Mouse (Mus musculus) embryo, embryonic 9.5 days (tissue): Measurements from ENCODE around the gene Cygb.
"Not testable (repeated sequence)": the region's sequence is repeated elsewhere in the genome, so short reads cannot be mapped to it uniquely, and the experiment has no call there.

ENCODE experiments used
- DNase-seq: peaks from one replicate; pipeline ENCODE4 v3.0.0-alpha.2; 2017; ENCODE audit errors: extremely low spot score

Cygb gene

DNA sequence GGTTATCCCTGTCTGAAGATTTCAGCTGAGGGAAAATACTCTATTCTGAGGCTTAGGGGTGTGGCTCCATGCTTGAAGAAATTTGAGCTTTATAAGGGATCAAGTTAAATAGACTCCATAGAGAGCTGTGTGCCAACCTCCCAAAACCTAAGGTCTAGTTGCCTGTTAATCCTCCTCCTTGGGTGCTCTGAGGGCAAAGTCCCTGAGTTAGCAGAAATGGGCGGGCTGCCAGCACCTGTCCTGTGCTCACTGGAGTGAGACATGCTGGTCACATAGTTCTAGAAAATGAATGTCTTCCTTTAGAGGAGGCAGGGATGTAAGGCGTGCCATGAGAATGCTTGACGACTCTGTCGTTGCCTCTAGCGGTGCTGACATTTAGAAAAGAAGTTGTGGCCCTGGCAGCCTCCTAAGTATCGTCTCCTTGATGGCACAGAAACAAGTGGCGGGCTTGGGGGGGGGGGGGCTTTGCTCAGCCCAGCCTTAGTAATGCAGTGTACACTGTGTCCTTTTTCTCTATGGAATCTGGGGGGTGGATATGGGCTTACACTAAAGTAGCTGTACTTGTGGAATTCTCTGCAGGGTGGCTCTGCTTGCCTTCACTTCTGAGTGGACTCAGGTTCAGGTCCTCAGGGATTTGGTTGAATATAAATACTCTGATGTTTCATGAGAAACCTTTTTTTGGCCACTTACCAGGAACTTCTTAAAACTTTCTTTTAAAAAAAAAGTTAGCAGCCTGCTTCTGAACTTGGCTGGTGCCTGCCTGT, 20.7 kb upstream of the Cygb start:
- no peak for DNase-seq

DNA sequence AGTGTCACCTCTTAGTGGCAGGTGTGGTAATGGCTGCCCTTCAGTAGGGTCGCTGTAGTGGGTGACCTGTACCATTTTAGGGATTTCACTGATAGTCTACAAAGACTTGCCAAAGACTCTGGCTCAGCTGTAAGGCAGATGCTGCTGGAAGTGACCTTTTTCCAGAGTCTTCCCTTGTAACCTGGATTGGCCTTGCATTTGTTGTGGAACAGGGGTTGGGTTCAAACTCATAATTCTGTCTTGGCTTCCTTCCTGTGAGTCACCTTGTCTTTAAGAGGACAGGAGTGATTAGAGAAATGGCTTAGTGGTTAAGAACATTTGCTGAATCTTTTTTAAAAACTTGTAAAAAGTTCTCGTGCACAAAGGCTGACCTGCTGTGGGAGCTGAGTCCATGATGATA, 19.3 kb upstream of the Cygb start:
- DNase-seq, result no peak

DNA sequence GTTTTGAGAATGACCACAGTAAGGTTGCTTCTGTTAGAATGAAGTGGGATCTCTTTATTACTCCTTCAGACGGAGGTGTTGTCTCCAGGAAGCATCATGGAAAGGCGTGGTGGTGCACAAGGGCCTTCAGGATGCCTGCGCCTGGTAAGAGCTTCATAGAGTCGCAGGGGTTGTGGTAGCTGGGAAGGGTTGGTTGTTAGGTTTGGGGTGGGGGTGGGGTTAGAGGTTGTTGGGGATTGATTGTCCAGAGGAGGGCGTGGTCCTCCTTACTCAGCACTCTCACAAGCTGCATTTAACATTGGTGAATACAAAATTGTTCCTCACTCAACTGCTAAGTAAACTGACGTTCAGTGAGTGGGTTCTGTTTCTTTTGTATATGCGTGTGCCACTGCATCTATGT, 18.5 kb upstream of the Cygb start:
- DNase-seq, result no peak

DNA sequence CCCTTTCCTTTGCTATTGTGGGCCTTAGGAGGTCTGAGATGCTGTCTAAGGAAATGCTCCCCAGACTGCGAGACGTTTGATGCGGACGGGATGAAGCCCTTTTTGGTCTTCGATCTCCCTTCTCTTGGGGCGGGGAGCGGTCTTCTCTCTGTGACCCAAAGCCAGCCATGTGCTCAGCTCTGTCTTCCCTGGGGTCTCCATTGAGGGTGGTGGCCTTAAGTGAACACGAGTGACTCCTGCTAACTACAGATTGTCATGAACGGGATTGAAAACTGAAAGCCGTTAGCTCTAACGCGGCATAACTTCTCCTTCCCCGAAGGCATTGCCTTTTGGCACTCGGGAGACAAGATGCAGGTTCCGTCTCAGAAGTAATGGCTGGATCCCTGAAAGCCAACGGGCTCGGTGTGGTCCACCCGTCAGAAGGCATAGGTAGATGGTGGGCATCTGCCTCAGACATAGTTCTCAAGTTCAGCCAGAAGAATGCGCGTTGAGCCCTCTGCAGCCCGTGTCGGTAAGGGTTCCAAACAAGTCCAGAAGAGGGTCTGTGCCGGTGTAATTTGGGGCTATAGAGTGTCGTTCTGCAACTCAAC, 17.8 kb upstream of the Cygb start:
- no peak for DNase-seq

DNA sequence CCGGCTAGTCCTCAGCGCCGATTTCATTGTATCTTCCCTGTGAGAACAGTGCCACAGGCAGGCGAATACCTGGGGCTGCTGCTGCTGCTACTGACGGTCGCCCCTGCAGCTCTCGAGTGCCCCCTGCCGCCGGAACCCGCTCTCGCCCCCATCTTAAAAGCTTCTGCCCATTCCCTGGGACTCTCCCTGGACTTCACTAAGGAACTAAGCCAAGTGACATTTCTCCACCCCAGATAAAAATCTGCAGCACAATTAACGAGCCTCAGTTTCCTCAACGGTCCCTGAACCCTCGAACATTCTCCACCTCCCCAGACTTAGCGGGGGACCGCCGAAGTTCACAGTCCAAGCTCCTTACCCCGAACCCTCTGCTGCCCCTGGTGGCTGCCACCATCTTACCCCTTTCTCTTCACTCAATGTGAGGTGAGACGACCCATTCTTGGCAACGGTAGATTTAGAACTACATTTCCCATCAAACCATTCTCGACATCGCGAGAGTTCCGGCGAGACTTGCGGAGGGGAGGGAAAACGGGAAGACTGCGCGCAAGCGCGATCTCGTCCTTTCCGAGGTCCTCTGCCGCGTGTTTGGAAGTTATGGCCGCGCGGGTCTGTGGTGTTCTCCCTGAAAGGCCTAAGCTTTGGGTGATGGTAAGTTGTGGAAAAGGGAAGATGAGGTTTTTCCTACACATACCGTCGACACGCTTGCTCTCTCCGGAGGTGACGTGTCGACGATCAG, 17.2 kb upstream of the Cygb start:
- DNase-seq, result peak; percentile 97

DNA sequence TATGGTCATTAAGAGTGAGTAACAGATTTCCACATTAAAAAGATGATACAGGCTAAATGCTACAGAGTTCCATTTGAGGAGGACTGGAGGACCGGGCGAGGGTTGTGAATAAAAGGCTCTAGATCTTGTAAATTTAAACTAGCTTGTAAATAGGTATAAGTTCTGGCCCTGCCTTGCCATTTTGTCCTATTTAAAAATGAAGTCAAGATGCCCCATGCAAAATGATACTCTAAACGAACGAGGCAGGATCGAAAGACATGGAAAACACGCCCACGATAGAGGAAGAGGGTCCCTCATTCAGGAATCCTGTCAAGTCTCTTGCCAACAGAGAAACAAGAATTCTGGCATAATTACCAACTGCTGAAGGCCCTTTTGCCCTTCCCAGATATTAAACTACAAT, 16.3 kb upstream of the Cygb start:
- no peak for DNase-seq

DNA sequence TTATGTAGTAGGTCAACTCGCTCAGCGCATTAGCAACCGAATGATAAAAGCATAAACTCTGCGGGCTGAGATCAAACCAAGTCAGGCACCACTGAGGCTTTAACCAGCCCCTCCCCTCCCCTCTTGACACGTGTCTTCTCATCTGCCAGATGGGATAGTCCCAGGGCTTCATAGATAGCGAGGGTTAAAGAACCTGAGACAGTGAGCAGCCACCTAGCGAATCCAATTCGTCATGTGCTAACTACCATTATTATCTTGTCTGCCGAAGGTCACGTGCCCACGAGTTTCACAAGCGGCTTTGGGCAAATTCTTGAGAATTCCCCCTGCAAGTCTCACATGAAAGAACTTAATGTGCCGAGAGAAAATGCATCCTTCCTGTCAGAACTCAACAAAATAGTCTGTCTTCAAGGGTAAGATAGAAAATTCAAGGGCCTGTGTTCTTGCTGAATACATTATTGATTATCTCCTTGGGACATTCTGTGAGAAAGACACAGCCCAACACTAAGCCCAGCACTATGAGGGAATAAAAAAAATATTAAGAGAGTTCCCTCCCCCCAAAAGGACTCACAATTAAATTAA, 15.8 kb upstream of the Cygb start:
- no peak for DNase-seq

DNA sequence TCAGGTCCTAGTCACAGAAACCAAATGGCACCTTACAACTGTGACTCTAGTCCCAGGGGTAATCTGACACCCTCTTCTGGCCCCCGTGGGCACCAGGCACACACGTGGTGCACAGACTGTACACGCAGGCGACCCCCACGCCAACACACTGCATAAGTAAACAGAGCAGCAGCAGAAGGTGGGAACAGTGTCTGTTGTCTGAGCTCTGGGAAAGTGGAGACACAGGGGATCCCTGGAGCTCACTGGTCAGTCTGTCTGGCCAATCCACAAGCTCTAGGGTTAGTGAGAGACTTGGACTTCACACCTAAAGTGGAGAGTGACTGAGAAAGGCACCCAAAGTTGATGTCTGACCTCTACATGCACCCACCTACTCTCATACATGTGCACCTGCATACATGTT, 15.2 kb upstream of the Cygb start:
- no peak for DNase-seq

DNA sequence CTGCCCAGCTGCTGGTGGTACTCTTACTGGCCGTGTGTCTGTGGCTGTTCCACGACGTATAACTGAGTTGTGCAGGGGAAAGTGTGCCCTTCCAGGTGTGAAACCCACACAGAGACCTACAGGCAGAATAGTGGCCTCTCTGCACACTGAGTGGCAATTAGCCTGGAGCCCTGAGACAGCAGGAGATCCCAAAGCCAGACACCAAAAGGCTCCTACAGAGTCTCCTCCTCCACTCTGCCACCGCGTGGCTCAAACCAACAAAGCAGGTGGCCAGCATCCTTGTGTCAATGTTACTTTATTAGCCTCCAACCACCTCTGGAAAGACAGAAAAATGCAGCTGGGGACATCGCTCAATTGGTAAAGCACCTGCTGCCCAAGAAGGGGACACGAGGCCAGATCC, 14.7 kb upstream of the Cygb start:
- DNase-seq, result no peak

DNA sequence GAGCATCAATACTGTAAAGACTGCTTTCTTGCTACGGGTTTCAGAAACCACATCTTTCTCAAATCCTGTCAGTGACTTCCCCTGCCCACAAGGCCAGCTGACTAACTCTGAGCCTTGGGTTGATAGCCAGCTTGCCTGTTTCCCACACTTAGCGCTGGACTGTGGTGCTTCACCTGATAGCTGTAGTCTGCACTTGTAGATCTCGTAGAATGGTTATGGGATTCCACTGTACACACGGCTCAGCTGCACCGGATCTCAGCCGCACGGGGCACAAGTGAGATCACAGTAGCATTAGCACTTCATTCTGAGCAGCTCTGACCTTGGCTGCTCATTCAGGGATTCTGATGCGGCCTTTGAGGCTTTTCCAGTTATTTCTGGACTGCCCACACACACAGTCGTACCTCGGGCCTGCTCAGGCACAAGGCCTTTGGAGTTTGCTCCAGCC, 14.3 kb upstream of the Cygb start:
- DNase-seq, result no peak

DNA sequence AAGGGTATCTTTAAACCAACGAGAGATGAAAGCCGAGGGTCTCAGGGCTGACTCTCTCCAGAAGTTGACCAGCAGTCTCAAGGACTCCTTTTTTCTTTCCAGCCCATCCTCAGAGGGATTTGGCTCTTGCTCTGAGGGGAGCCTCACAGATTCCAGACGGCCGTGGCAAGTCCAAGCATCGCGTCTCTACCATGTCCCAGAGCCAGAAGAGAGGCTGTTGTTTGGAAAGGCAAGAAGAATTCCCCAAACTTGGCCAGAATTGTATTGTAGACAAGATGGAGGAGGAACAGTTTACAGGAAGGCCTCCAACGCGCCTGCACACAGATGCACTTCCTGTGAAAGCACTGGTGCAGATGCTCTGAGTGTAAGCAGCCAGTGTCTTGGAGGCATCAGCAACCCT, 13.8 kb upstream of the Cygb start:
- no peak for DNase-seq

DNA sequence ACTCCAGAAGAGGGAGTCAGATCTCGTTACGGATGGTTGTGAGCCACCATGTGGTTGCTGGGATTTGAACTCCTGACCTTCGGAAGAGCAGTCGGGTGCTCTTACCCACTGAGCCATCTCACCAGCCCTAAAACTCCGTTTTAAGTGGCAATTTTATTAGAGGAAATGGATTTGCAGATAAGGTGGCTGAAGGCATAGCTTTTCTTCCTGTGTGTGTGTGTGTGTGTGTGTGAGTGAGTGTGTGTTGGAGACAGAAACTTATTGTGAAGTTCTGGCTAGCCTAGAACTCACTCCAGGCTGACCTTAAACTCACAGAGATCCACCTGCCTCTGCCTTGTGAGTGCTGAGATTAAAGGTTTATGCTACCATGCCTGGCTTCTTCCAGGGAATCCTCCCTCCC, 12.9 kb upstream of the Cygb start:
- DNase-seq, result not testable (repeated sequence)

DNA sequence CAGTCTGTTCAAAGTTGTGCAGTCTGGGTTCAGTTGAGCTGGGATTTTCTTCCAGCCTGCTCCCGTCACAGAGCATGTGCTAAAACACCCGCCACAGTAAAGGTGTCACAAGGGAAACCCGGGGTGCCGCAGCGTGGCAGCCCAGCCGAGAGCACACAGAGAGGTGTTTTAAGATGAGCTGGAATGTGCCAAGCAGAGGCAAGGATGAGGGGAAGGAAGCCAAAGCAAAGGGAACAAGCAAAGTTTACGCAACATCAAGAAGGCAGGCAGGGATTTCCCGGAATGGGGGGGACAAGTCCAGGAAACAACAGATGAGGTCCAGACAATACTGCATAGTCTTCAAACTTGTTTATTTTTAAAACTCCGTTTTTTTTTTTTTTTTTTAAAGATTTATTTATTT, 12.5 kb upstream of the Cygb start:
- DNase-seq, result no peak

DNA sequence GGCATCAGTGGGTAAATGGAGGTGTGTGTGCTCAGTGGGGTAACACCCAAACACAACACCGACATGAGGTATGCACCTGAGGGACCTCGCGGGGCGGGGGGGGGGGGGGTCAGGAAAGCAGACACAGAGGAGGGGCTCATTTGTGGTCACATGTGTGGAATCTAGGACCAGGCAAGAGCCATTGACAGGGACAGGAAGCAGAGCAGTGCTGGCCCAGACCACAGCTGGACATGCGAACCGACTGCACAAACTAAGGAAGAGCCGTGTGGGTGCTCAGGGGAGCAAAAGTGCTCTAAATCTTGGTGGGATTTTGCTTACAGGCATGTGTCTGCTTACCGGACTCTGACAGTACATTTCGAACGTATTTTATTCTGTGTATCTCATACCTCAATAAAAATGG, 11.2 kb upstream of the Cygb start:
- DNase-seq, result no peak

DNA sequence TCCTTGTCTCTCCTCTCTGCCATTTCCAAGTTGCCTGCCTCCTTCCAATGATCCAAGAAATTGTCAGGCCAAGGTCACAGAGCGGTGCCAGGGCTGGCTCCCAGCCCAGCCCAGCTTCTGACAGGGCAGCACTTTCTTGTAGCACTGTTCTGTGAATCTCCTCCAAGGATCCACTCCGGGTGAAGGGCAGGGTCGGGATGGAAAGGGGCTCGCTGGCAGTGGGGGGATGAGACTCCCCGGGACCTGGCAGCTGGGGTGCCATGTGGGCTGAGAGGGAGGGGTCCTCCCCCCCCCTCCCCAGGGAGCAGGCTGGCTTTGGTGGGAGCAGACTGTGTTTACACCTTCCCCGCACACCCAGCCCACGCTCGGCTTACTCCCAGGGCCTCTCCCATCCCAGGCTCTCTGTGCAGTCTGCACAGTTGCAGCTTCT, 7.8 kb upstream of the Cygb start:
- DNase-seq, result no peak

DNA sequence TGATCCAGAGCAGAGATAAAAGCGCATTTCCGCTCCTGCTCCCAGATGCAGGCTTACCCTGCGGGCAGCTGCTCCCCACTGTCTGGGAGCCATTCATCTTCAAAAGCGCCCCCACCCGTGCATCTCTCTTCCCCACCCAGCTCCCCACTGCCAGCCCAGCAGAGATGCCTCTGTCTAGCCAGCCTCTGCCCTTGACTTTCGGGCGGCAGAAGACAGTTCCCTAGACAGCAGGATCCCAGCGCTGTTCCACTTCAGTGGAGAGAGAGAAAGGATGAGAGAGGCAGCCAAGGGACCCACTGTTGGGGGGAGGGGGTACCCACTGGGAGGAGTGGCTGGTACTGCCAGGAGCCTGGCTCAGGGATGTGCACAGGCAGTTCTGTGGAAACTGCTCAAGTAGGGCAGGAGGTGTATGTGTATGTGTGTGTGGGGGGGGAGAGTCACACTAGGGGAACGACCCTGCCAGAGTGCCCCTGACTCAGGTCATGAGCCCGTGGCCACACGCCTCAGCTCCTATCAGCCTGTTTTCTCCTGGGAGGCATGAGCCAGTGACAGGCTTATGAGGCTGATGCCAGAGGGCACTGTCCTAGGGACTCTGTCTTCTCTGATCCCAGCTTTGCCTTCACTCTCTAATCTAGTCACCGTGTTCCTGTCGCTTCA, 7.3 kb upstream of the Cygb start:
- no peak for DNase-seq

DNA sequence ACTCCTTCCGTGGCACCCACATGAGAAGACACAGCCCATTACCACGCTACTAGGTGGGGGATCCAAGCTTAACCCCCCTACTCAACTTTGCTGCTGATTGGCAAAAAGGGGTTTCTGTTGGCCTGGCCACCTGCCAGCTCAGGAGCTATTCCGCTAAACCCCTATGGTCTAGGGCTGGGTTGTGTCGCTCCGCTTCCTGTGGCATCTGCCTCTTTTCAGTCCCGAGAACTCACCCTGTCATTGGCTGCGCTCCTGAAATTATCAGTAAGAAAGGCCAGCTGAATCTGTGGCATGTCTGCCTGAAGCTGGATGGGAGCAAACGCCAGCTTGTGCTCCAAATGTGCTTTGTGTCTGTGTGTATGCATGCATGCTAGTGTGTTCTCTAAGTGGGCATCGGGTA, 6.1 kb upstream of the Cygb start:
- DNase-seq, result no peak

DNA sequence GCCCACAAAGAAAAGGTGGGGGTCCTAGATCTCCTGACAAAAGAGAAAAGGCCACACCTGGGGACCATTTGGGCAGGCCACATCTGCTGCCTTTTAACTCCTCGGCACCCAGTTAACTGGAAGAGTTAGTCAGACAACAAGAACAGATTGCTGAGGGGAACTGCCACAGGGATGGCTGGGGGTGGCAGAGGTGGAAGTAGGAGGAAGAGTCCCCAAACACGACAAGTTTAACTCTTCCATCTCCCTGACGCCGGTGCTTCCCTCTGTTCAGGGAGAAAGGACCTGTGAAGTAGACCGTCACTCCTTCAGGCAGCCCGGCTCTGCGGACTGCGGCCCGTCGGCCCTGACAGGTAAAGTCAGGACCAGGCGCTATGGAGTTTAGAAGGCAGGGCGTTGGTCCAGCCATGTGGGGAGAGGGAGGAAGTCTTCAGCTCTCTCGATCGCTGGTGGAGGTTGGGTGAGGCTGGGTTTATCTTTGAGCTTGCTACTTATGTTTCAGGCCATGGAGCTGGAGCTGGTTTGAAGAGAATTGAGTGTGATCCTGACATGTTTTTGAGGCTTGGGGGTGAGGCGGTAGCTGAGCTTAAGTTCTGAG, 5.0 kb upstream of the Cygb start:
- DNase-seq, result no peak

DNA sequence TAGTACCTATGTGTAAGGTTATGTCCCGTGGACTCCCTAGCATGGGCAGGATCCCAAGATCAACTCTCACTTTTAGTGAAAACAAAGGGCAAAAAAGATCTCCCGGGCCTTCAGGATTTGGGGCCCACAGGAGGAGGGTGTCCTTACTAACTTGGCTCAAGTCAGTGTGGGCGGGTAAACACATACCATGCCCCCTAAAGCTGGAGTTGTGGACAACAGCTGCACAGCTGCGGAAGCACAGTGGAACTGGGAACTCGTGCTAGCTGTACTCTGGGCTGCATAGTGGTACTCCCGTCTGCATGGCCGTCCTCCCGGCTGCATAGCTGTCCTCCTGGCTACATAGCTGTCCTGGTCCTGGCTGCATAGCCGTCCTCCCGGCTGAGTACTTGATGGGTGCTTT, 4.1 kb upstream of the Cygb start:
- no peak for DNase-seq

DNA sequence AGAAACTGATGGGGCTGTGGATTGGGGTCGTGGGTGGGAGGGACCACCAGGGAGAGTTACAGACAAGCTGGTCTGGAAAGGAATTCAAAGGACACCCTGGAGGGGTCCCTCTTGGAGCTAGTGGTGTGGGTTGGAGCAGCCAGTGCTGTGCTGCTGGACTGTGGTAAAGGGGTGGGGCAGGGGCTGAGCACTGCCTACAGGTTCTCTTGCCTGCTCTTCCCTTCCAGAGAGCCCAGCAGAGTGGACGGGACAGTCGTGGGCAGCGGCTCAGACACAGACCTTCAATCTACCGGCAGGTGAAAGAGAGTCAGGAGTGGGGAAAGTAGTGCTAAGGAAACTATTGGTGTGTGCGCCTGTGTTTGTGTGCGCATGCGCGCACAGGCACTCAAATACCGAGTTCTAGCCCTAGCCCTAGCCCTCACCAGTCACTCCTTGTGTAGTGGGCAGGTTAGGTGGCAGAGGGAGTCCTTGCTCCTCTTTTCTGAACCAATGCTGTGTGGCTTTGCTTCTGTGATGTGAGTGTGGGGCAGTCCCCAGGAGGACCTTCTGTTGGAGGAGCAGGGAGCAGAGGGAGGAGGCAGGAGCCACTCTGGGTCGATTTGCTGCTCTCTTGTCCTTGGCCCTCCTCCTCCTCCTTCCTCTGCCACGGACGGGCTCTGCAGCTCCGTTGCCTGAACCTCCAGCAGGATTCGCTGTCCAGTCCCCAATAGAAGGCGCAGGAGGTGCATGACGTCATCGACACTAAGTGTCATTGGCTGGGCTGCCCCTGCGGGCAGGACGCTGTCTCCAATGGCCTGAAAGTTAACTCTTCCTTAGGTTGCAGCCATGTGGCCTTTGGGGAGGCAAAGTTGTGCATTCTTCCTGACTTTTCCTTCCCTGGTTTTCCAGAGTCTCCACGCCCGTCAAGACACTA, 3.5 kb upstream of the Cygb start:
- peak; percentile 92 for DNase-seq
